Mouse (Mus musculus): Measurements from ENCODE around the gene Prkce. TPM values are rescaled to one million over a fixed set of nuclear protein-coding genes. Genes with fewer than 3 reads are reported as not detected.

Gene Prkce
- total RNA-seq, 1 experiment: 1.7 TPM

DNA sequence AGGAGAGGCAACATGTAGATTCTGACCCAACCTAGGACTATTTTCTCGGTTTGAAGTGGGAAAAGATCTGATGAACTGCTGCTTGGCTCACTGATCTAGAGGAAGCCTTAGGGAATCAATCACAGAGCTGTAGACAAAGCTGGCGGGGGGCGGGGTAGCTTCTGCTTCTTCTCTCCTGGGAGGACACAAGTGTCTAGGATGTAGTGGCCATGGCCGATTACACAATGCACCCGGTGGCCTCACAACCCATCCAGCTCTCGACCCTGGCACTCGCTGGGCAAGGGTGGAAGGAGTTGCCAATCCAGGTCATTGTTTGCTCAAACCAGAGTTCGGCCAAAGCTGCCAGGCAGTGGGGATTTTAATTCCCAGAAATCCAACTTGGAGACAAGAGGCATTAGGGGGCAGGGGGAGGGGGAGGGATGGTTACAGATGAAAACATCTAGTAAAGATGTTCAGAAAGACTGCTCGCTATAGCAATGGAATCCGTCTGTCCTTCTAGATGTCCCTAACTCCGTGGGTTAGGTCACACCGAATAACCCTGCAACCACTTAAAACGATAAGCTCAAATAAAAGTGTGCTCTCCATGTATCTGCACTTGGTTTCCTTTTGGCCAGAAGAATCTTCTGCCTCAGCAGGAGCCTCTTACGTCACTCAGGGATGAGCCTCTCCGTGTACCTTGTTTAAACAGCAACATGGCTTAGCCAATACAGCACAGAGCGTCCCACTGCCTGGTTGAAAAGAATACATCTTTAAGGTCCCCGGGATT, 365.4 kb downstream of the Prkce start:
- Histone ChIP-seq H3K27ac (ENCODE audit: insufficient read depth, low read depth, low read length, poor library complexity, severe bottlenecking) (no peak overlapping the region), H3K4me1 (ENCODE audit: control insufficient read depth in 2 of 2, insufficient read depth in 2 of 2, low read length in 2 of 2, poor library complexity in 1 of 2) (0 out of 4 replicates have a peak, but pooled peaks cover 0 to 3% of the 10 kb centered on the region in 2 experiments), H3K9me3 (ENCODE audit: control insufficient read depth, insufficient read depth, low read depth, low read length) (no peaks in the 10 kb centered on the region), H3K9ac (ENCODE audit: insufficient read depth, low read depth, low read length, poor library complexity, severe bottlenecking) (no peak overlapping the region), H3K36me3 (ENCODE audit: control insufficient read depth, insufficient read depth, low read length, poor library complexity, severe bottlenecking) (no peaks in the 10 kb centered on the region), H3K4me3 (ENCODE audit: insufficient read depth in 1 of 2, low read depth in 1 of 2, low read length in 2 of 2, poor library complexity in 1 of 2, severe bottlenecking in 1 of 2) (no peak overlapping the region)
- in situ Hi-C loops (cut with MboI; ENCODE audit: low sequenced_read_pairs in 2 of 2, unreplicated experiment in 2 of 2): no loop called here
- no peak for DNase-seq (ENCODE audit: low read depth, low spot score)
- no peak for TF ChIP-seq MAFK (IDR thresholded peaks at IDR 0.05; ENCODE audit: insufficient read depth, low read depth, low read length)
- no peak for TF ChIP-seq HCFC1 (IDR thresholded peaks at IDR 0.05; ENCODE audit: borderline replicate concordance, insufficient read depth, low read length)
- no peak for TF ChIP-seq ZC3H11A (IDR thresholded peaks at IDR 0.05; ENCODE audit: borderline replicate concordance, low read depth, low read length)
- TF ChIP-seq ZNF384 (IDR thresholded peaks at IDR 0.05; ENCODE audit: low read depth, low read length): no peak
- TF ChIP-seq CHD2 (IDR thresholded peaks at IDR 0.05; ENCODE audit: low read depth, low read length): no peak

DNA sequence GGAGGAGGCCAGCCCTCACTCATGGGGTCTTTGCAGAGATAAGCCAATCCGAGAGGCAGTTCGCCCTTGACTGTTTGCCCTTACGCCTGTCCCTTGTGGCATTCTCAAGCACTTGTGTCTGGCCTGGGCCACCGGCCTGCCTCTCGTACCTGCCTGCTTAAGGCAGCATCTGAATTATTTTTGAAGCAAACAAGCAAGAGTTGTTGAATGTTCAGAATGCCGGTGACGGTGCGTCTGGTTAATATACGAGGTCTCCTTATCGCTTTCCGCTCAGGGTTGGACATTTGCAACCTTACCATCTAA, 365.9 kb downstream of the Prkce start:
- TF ChIP-seq ZNF384 (IDR thresholded peaks at IDR 0.05; ENCODE audit: low read depth, low read length) (no peak), HCFC1 (IDR thresholded peaks at IDR 0.05; ENCODE audit: borderline replicate concordance, insufficient read depth, low read length) (no peak), MAFK (IDR thresholded peaks at IDR 0.05; ENCODE audit: insufficient read depth, low read depth, low read length) (no peak), ZC3H11A (IDR thresholded peaks at IDR 0.05; ENCODE audit: borderline replicate concordance, low read depth, low read length) (no peak), CHD2 (IDR thresholded peaks at IDR 0.05; ENCODE audit: low read depth, low read length) (no peak)
- no peaks in the 10 kb centered on the region for H3K36me3 ChIP-seq (ENCODE audit: control insufficient read depth, insufficient read depth, low read length, poor library complexity, severe bottlenecking)
- no peak overlapping the region for H3K4me3 ChIP-seq (ENCODE audit: insufficient read depth in 1 of 2, low read depth in 1 of 2, low read length in 2 of 2, poor library complexity in 1 of 2, severe bottlenecking in 1 of 2)
- H3K9ac ChIP-seq (ENCODE audit: insufficient read depth, low read depth, low read length, poor library complexity, severe bottlenecking): no peak overlapping the region
- no peak overlapping the region for H3K27ac ChIP-seq (ENCODE audit: insufficient read depth, low read depth, low read length, poor library complexity, severe bottlenecking)
- no peak for DNase-seq (ENCODE audit: low read depth, low spot score)
- H3K4me1 ChIP-seq (ENCODE audit: control insufficient read depth in 2 of 2, insufficient read depth in 2 of 2, low read length in 2 of 2, poor library complexity in 1 of 2): 0 out of 4 replicates have a peak, but pooled peaks cover 0 to 3% of the 10 kb centered on the region in 2 experiments
- no peaks in the 10 kb centered on the region for H3K9me3 ChIP-seq (ENCODE audit: control insufficient read depth, insufficient read depth, low read depth, low read length)
- in situ Hi-C loops (cut with MboI; ENCODE audit: low sequenced_read_pairs in 2 of 2, unreplicated experiment in 2 of 2): no loop called here

DNA sequence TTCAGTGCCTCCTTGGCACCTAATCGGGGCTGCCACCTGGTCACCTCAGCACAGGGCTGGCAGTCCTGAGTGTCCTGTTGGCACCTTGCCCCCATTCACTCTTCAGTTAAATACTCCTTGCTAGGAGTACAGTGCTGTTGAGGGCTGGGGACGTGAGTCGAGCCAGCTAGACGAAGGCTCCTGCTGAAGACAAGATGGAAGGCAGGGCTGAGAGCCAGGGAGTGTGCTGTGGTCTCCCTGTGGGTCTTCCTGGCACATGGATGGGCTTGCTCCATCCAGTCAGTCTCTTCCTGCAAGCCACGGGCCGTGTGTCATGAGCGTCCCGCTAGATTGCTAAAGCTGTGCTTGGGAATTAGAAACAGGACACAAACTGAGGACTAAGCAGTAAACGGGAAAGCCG, 367.5 kb downstream of the Prkce start:
- Histone ChIP-seq H3K4me3 (ENCODE audit: insufficient read depth in 1 of 2, low read depth in 1 of 2, low read length in 2 of 2, poor library complexity in 1 of 2, severe bottlenecking in 1 of 2) (no peak overlapping the region), H3K9ac (ENCODE audit: insufficient read depth, low read depth, low read length, poor library complexity, severe bottlenecking) (no peak overlapping the region), H3K36me3 (ENCODE audit: control insufficient read depth, insufficient read depth, low read length, poor library complexity, severe bottlenecking) (no peaks in the 10 kb centered on the region), H3K27ac (ENCODE audit: insufficient read depth, low read depth, low read length, poor library complexity, severe bottlenecking) (no peak overlapping the region), H3K9me3 (ENCODE audit: control insufficient read depth, insufficient read depth, low read depth, low read length) (no peaks in the 10 kb centered on the region), H3K4me1 (ENCODE audit: control insufficient read depth in 2 of 2, insufficient read depth in 2 of 2, low read length in 2 of 2, poor library complexity in 1 of 2) (0 out of 4 replicates have a peak, but pooled peaks cover 0 to 3% of the 10 kb centered on the region in 2 experiments)
- TF ChIP-seq ZNF384 (IDR thresholded peaks at IDR 0.05; ENCODE audit: low read depth, low read length): no peak
- TF ChIP-seq ZC3H11A (IDR thresholded peaks at IDR 0.05; ENCODE audit: borderline replicate concordance, low read depth, low read length): no peak
- TF ChIP-seq HCFC1 (IDR thresholded peaks at IDR 0.05; ENCODE audit: borderline replicate concordance, insufficient read depth, low read length): no peak
- no peak for TF ChIP-seq MAFK (IDR thresholded peaks at IDR 0.05; ENCODE audit: insufficient read depth, low read depth, low read length)
- no peak for TF ChIP-seq CHD2 (IDR thresholded peaks at IDR 0.05; ENCODE audit: low read depth, low read length)
- no peak for DNase-seq (ENCODE audit: low read depth, low spot score)
- in situ Hi-C loops (cut with MboI; ENCODE audit: low sequenced_read_pairs in 2 of 2, unreplicated experiment in 2 of 2): no loop called here

DNA sequence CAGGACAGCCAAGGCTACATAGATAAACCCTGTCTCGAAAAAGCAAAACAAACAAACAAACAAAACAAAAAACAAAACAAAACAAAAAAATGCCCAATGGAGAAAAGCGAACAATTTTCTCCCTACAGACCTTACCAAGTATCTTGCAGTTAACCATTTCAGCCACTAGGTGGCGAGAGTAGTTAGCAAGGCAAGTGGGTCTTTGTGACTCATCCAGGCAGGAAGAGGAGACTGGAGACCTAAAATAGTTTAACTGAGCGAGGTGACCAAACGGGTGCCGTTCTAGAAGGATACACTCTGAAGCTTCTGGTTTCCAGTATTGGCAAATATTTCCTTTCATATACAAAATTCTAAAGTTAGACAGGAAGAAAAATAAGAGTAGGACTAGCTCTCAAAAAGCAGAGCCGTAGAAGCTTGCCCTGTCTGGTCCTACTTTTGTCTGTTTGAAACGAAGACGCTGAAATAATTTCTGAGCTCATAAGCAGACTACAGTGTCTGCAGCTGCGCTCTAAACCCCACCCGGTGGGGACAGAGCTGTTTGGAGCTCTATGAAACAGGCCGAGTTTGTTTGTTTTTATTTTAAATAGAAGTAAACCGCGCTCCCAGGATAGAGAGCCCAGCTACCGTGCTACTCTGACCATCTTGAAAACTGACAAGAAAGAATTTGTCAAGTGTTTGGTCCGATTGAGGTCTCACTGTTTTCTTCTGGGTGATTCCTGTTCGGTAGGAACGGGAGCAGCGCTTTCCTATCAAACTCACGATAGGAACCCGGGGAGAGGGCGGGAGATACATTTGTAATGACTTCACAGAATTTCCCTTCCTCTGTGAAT, 368.5 kb downstream of the Prkce start:
- DNase-seq (ENCODE audit: low read depth, low spot score): peak; percentile 80
- TF ChIP-seq CHD2 (IDR thresholded peaks at IDR 0.05; ENCODE audit: low read depth, low read length) (no peak), ZC3H11A (IDR thresholded peaks at IDR 0.05; ENCODE audit: borderline replicate concordance, low read depth, low read length) (peak; percentile 88)
- 0 out of 4 replicates have a peak, but pooled peaks cover 0 to 3% of the 10 kb centered on the region in 2 experiments for H3K4me1 ChIP-seq (ENCODE audit: control insufficient read depth in 2 of 2, insufficient read depth in 2 of 2, low read length in 2 of 2, poor library complexity in 1 of 2)
- H3K36me3 ChIP-seq (ENCODE audit: control insufficient read depth, insufficient read depth, low read length, poor library complexity, severe bottlenecking): no peaks in the 10 kb centered on the region
- H3K9me3 ChIP-seq (ENCODE audit: control insufficient read depth, insufficient read depth, low read depth, low read length): no peaks in the 10 kb centered on the region
- no peak overlapping the region for H3K27ac ChIP-seq (ENCODE audit: insufficient read depth, low read depth, low read length, poor library complexity, severe bottlenecking)
- no peak overlapping the region for H3K9ac ChIP-seq (ENCODE audit: insufficient read depth, low read depth, low read length, poor library complexity, severe bottlenecking)
- in situ Hi-C loops (cut with MboI; ENCODE audit: low sequenced_read_pairs in 2 of 2, unreplicated experiment in 2 of 2): no loop called here
- H3K4me3 ChIP-seq (ENCODE audit: insufficient read depth in 1 of 2, low read depth in 1 of 2, low read length in 2 of 2, poor library complexity in 1 of 2, severe bottlenecking in 1 of 2): no peak overlapping the region
